Mouse (Mus musculus): ENCODE results near the gene Brd3. TPM values are rescaled to one million over a fixed set of nuclear protein-coding genes. Genes with fewer than 3 reads are reported as not detected.
"Not testable (repeated sequence)": the region's sequence is repeated elsewhere in the genome, so short reads cannot be mapped to it uniquely, and the experiment has no call there.

Brd3 gene
- total RNA-seq, 1 experiment = 28.4 TPM

DNA sequence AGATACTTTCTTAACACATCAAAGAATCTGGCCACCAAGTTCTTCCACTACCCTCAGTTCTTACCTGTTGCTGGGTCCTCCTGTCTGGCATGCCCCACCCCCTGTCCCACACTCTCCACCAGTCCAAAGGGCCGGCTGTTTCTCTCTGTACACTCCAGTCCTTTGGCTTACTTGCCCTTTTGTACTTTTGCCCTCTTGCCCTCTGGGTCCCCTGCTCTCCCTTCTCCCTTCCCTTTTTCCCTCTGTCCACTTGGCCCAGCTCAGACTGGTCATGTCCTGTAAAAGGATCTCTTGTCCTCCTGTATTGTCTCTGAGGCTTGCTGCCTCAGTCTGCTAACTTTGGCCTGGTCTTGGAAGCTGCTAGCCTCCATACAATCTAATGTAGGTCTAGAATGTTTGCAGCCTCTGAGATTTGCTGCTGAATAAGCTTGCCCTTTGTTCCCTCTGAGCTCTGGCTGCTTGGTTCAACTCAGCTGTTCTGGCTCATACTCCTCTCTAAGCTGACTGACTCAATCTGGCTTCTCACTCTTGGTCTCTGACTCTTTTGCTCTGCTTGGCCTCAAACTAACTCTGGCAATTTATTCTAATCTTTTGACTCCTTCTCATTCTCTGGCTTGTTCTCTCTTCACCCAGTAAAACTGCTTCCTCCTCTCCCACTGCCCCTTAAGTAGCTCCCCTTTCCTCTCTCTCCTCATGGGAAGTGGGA, 41.4 kb upstream of the Brd3 start:
- no peak overlapping the region for H3K9ac ChIP-seq (ENCODE audit: insufficient read depth, low read depth, low read length, poor library complexity, severe bottlenecking)
- H3K4me3 ChIP-seq (ENCODE audit: insufficient read depth in 1 of 2, low read depth in 1 of 2, low read length in 2 of 2, poor library complexity in 1 of 2, severe bottlenecking in 1 of 2) = no peak overlapping the region
- TF ChIP-seq ZNF384 (IDR thresholded peaks at IDR 0.05; ENCODE audit: low read depth, low read length) = no peak
- TF ChIP-seq MAFK (IDR thresholded peaks at IDR 0.05; ENCODE audit: insufficient read depth, low read depth, low read length) = no peak
- no peak for TF ChIP-seq CHD2 (IDR thresholded peaks at IDR 0.05; ENCODE audit: low read depth, low read length)
- TF ChIP-seq ZC3H11A (IDR thresholded peaks at IDR 0.05; ENCODE audit: borderline replicate concordance, low read depth, low read length) = no peak
- TF ChIP-seq HCFC1 (IDR thresholded peaks at IDR 0.05; ENCODE audit: borderline replicate concordance, insufficient read depth, low read length) = no peak

DNA sequence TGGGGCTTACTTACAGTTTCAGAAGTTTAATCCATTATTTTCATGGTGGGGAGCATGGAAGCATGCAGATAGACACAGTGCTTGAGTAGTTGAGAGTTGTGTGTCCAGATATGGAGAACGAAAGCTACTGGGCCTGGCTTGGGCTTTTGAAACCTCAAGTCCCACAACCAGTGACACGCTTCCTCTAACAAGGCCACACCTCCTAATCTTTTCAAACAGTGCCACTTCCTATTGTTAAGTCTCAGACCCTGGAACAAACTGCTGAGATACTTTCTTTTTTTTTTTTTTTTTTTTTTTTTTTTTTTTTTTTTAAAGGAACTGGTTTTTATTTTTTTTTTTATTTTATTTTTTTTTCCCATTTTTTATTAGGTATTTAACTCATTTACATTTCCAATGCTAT, 40.5 kb upstream of the Brd3 start:
- peaks cover 0 to 2% of the 10 kb centered on the region in 2 experiments; a peak in 1 of 4 replicates for H3K4me1 ChIP-seq (ENCODE audit: control insufficient read depth in 2 of 2, insufficient read depth in 2 of 2, low read length in 2 of 2, poor library complexity in 1 of 2)
- H3K9ac ChIP-seq (ENCODE audit: insufficient read depth, low read depth, low read length, poor library complexity, severe bottlenecking) = no peak overlapping the region
- peaks cover 3% of the 10 kb centered on the region for H3K36me3 ChIP-seq (ENCODE audit: control insufficient read depth, insufficient read depth, low read length, poor library complexity, severe bottlenecking)
- no peak for DNase-seq (ENCODE audit: low read depth, low spot score)
- H3K27ac ChIP-seq (ENCODE audit: insufficient read depth, low read depth, low read length, poor library complexity, severe bottlenecking) = no peak overlapping the region
- no peaks in the 10 kb centered on the region for H3K9me3 ChIP-seq (ENCODE audit: control insufficient read depth, insufficient read depth, low read depth, low read length)
- H3K4me3 ChIP-seq (ENCODE audit: insufficient read depth in 1 of 2, low read depth in 1 of 2, low read length in 2 of 2, poor library complexity in 1 of 2, severe bottlenecking in 1 of 2) = no peak overlapping the region
- in situ Hi-C loops (cut with MboI; ENCODE audit: low sequenced_read_pairs in 2 of 2, unreplicated experiment in 2 of 2) = no loop called here
- TF ChIP-seq ZNF384 (IDR thresholded peaks at IDR 0.05; ENCODE audit: low read depth, low read length) (peak; percentile 32; the same call in 1 of the 2 replicates), CHD2 (IDR thresholded peaks at IDR 0.05; ENCODE audit: low read depth, low read length) (no peak)

More for the DNA sequence above, 41.4 kb upstream of the Brd3 start:
- Histone ChIP-seq H3K4me1 (ENCODE audit: control insufficient read depth in 2 of 2, insufficient read depth in 2 of 2, low read length in 2 of 2, poor library complexity in 1 of 2) (peaks cover 0 to 4% of the 10 kb centered on the region in 2 experiments; a peak in 1 of 4 replicates), H3K36me3 (ENCODE audit: control insufficient read depth, insufficient read depth, low read length, poor library complexity, severe bottlenecking) (no peaks in the 10 kb centered on the region; the same call in 1 of the 2 replicates), H3K27ac (ENCODE audit: insufficient read depth, low read depth, low read length, poor library complexity, severe bottlenecking) (no peak overlapping the region), H3K9me3 (ENCODE audit: control insufficient read depth, insufficient read depth, low read depth, low read length) (no peaks in the 10 kb centered on the region)
- in situ Hi-C loops (cut with MboI; ENCODE audit: low sequenced_read_pairs in 2 of 2, unreplicated experiment in 2 of 2) = no loop called here
- DNase-seq (ENCODE audit: low read depth, low spot score) = no peak

DNA sequence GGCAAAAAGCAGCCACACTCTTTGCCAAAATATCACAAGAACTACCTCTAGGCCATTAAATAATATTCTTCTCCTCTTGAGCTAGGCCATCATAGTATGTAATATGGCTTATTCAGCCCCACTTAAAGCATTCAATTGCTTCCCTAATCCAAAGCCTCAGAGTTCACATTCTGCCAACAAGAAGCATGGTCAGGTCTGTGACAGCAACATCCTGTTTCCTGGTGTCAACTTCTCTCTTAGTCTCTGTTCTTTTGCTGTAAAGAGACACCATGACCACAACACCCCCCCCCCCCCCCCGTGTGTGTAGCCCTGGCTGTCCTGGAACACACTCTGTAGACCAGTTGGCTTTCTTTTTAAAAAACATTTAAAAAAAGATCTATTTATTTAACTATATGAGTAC, 39.9 kb upstream of the Brd3 start:
- Histone ChIP-seq H3K27ac (ENCODE audit: insufficient read depth, low read depth, low read length, poor library complexity, severe bottlenecking) (no peak overlapping the region; the same call in 1 of the 2 replicates), H3K4me1 (ENCODE audit: control insufficient read depth in 2 of 2, insufficient read depth in 2 of 2, low read length in 2 of 2, poor library complexity in 1 of 2) (peaks cover 0 to 2% of the 10 kb centered on the region in 2 experiments; a peak in 1 of 4 replicates), H3K36me3 (ENCODE audit: control insufficient read depth, insufficient read depth, low read length, poor library complexity, severe bottlenecking) (peaks cover 8% of the 10 kb centered on the region), H3K9ac (ENCODE audit: insufficient read depth, low read depth, low read length, poor library complexity, severe bottlenecking) (no peak overlapping the region), H3K4me3 (ENCODE audit: insufficient read depth in 1 of 2, low read depth in 1 of 2, low read length in 2 of 2, poor library complexity in 1 of 2, severe bottlenecking in 1 of 2) (no peak overlapping the region), H3K9me3 (ENCODE audit: control insufficient read depth, insufficient read depth, low read depth, low read length) (no peaks in the 10 kb centered on the region)
- TF ChIP-seq HCFC1 (IDR thresholded peaks at IDR 0.05; ENCODE audit: borderline replicate concordance, insufficient read depth, low read length) (no peak), CHD2 (IDR thresholded peaks at IDR 0.05; ENCODE audit: low read depth, low read length) (no peak), MAFK (IDR thresholded peaks at IDR 0.05; ENCODE audit: insufficient read depth, low read depth, low read length) (no peak), ZNF384 (IDR thresholded peaks at IDR 0.05; ENCODE audit: low read depth, low read length) (no peak)
- in situ Hi-C loops (cut with MboI; ENCODE audit: low sequenced_read_pairs in 2 of 2, unreplicated experiment in 2 of 2) = no loop called here
- no peak for DNase-seq (ENCODE audit: low read depth, low spot score)

DNA sequence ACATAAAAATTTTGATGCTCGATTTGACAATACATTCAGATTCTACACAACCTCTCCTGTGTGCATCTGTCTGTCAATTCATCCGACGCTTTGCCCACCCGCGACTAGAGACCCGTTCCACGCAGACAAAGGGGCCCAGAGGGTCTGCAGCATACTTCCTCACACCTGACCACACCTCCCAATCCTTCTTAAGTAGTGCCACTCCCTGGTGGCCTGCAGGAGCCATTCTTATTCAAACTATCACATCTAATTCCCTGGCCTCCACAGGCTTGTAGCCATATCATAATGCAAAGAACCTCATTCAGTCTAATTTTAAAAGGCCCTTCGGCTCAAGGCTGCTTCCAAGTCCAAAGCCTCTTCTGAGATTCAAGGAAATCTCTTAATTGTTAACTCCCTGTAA, 38.6 kb upstream of the Brd3 start:
- DNase-seq (ENCODE audit: low read depth, low spot score) = peak; percentile 86
- H3K4me1 ChIP-seq (ENCODE audit: control insufficient read depth in 2 of 2, insufficient read depth in 2 of 2, low read length in 2 of 2, poor library complexity in 1 of 2); H3K36me3 ChIP-seq (ENCODE audit: control insufficient read depth, insufficient read depth, low read length, poor library complexity, severe bottlenecking); in situ Hi-C loops (cut with MboI; ENCODE audit: low sequenced_read_pairs in 2 of 2, unreplicated experiment in 2 of 2); H3K9ac ChIP-seq (ENCODE audit: insufficient read depth, low read depth, low read length, poor library complexity, severe bottlenecking); H3K9me3 ChIP-seq (ENCODE audit: control insufficient read depth, insufficient read depth, low read depth, low read length); H3K4me3 ChIP-seq (ENCODE audit: insufficient read depth in 1 of 2, low read depth in 1 of 2, low read length in 2 of 2, poor library complexity in 1 of 2, severe bottlenecking in 1 of 2): not testable (repeated sequence)
- 0 out of 2 replicates have a peak, but pooled peaks have one; percentile 27 for TF ChIP-seq CHD2 (IDR thresholded peaks at IDR 0.05; ENCODE audit: low read depth, low read length)
- peak overlapping the region; percentile 93 for H3K27ac ChIP-seq (ENCODE audit: insufficient read depth, low read depth, low read length, poor library complexity, severe bottlenecking)

DNA sequence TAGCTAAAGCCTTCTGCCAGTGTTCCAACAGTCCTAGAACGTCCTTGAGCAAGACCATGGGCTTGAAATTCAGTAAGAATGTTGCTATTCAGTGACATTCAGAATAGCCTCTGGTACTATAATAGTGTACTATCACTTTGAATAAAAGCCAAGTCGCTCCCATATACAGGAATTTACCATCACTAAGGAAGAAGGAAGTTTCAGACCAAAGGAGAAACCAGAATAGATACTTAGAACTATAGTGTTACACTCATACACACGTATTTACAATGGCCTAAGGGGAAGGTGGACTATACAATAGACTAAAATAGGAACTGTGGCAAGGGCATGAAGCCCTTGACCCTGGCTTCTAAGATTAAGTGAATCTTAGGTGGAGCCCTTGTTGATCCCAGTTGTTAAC, 38.1 kb upstream of the Brd3 start:
- H3K4me3 ChIP-seq (ENCODE audit: insufficient read depth in 1 of 2, low read depth in 1 of 2, low read length in 2 of 2, poor library complexity in 1 of 2, severe bottlenecking in 1 of 2); H3K9ac ChIP-seq (ENCODE audit: insufficient read depth, low read depth, low read length, poor library complexity, severe bottlenecking); H3K27ac ChIP-seq (ENCODE audit: insufficient read depth, low read depth, low read length, poor library complexity, severe bottlenecking); H3K9me3 ChIP-seq (ENCODE audit: control insufficient read depth, insufficient read depth, low read depth, low read length); DNase-seq (ENCODE audit: low read depth, low spot score); H3K4me1 ChIP-seq (ENCODE audit: control insufficient read depth in 2 of 2, insufficient read depth in 2 of 2, low read length in 2 of 2, poor library complexity in 1 of 2); H3K36me3 ChIP-seq (ENCODE audit: control insufficient read depth, insufficient read depth, low read length, poor library complexity, severe bottlenecking); in situ Hi-C loops (cut with MboI; ENCODE audit: low sequenced_read_pairs in 2 of 2, unreplicated experiment in 2 of 2): not testable (repeated sequence)
